Mouse (Mus musculus) kidney, postnatal 0 days (tissue): ENCODE measurements around the gene Cdc45. TPM values are rescaled to one million over a fixed set of nuclear protein-coding genes. Genes with fewer than 3 reads are reported as not detected.

ENCODE experiments used
- ATAC-seq: fragments of 200-750 bp; cut with Nextera tagmentation; replicated peaks from 2 replicates; pipeline ENCODE4 v1.8.0; 2017; ENCODE audit warnings: low read depth, moderate number of reproducible peaks, moderate TSS enrichment, moderate library complexity; ENCODE audit not compliant: low FRiP score
- DNase-seq: peaks from one replicate; pipeline ENCODE4 v3.0.0-alpha.2; 2016; ENCODE audit warnings: low spot score
- H3K27ac ChIP-seq: fragments of 300-500 bp; sonication (generic); 2 replicates; pipeline ENCODE4 v1.5.1; 2014; ENCODE audit warnings: mild to moderate bottlenecking
- H3K27me3 ChIP-seq: fragments of 300-500 bp; sonication (generic); 2 replicates; pipeline ENCODE4 v1.6.1; 2014; ENCODE audit warnings: low read length, mixed read lengths; ENCODE audit not compliant: insufficient read depth
- H3K36me3 ChIP-seq: fragments of 300-500 bp; sonication (generic); 2 replicates; pipeline ENCODE4 v1.6.1; 2014; ENCODE audit warnings: low read length, mixed read lengths; ENCODE audit not compliant: insufficient read depth
- H3K4me1 ChIP-seq: fragments of 300-500 bp; sonication (generic); replicated peaks from 2 replicates; pipeline ENCODE4 v1.6.1; 2014; ENCODE audit warnings: antibody characterized with exemption, low read length, mixed read lengths; ENCODE audit not compliant: insufficient read depth
- H3K4me2 ChIP-seq: fragments of 300-500 bp; sonication (generic); 2 replicates; pipeline ENCODE4 v1.6.1; 2014; ENCODE audit warnings: mild to moderate bottlenecking, low read length, moderate library complexity, mixed read lengths
- H3K4me3 ChIP-seq: fragments of 300-500 bp; sonication (generic); replicated peaks from 2 replicates; pipeline ENCODE4 v1.5.1; 2014; ENCODE audit warnings: low read depth, low read length
- H3K9ac ChIP-seq: fragments of 300-500 bp; sonication (generic); 2 replicates; pipeline ENCODE4 v1.6.1; 2014; ENCODE audit warnings: low read depth, low read length
- H3K9me3 ChIP-seq: fragments of 300-500 bp; sonication (generic); replicated peaks from 2 replicates; pipeline ENCODE4 v1.6.1; 2016; ENCODE audit warnings: low read length, inconsistent platforms, mixed read lengths
- CTCF ChIP-seq: IDR thresholded peaks from 2 replicates; pipeline ENCODE4 v1.5.1; 2016; ENCODE audit warnings: antibody characterized with exemption, low read depth, mild to moderate bottlenecking, moderate library complexity
- WGBS: fragments of 180-500 bp; shearing (Covaris S2); extraction: QIAGEN DNeasy Blood & Tissue Kit; methylation state at CpG from one replicate; pipeline ENCODE4 v1.1.7; 2014; 5-methylcytosine and 5-hydroxymethylcytosine counted together
- polyA plus RNA-seq: library from polyadenylated mRNA; unstranded; fragments of >200 nt; fragmentation: Nextera tagmentation; extraction: Ambion mirVana; gene quantifications from 2 replicates; pipeline ENCODE4 v1.2.1, GENCODE M21; 2015

Cdc45 gene
- polyA plus RNA-seq, 1 experiment from 2014 or later: 20.1 TPM

- H3K36me3 ChIP-seq: no peaks in the 10 kb centered on the region
- H3K4me2 ChIP-seq: no peak overlapping the region
- H3K9me3 ChIP-seq: no peaks in the 10 kb centered on the region
- H3K27ac ChIP-seq: no peak overlapping the region
- no peak for TF ChIP-seq CTCF
- WGBS: 63% methylated on average over 20 of the region's 20 CpGs
- ATAC-seq (no peak), DNase-seq (no peak)
- H3K4me1 ChIP-seq: no peaks in the 10 kb centered on the region
- H3K4me3 ChIP-seq: no peak overlapping the region
- H3K9ac ChIP-seq: no peak overlapping the region
- no peaks in the 10 kb centered on the region for H3K27me3 ChIP-seq
These were observed 65.3 kb downstream of the Cdc45 start for GRCm38 (mm10) chr16:18746268-18747122.

DNA sequence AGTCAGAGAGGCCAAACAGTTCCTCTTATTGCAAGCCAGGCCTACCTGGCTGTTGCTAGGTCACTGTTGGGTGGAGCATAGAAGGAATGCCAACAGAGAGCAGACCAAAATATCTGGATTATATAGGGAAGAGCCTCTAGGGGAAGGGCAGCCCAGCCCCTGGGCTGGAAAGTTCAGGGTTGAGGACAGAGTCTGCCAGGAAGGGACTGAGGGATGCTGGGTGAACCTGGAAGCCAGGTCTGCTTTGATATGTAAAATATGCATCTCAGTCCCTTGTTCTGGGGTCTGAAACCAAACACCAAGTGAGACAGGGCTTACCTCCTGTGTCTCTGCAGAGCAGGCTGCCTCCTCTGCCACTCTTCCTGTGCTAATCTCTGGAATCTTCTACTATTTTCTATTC is 73.5 kb downstream of the Cdc45 start:
- DNase-seq (no peak), ATAC-seq (no peak)
- Histone ChIP-seq H3K9ac (no peak overlapping the region), H3K4me1 (no peaks in the 10 kb centered on the region), H3K4me2 (no peak overlapping the region), H3K27ac (no peak overlapping the region), H3K27me3 (no peaks in the 10 kb centered on the region), H3K9me3 (no peaks in the 10 kb centered on the region), H3K4me3 (no peak overlapping the region), H3K36me3 (no peaks in the 10 kb centered on the region)
- TF ChIP-seq CTCF: no peak

- Histone ChIP-seq H3K27me3 (no peaks in the 10 kb centered on the region), H3K4me2 (peak overlapping the region; percentile 45), H3K9me3 (no peaks in the 10 kb centered on the region), H3K9ac (no peak overlapping the region), H3K4me1 (0 out of 2 replicates have a peak, but pooled peaks cover 2% of the 10 kb centered on the region), H3K27ac (no peak overlapping the region), H3K36me3 (no peaks in the 10 kb centered on the region), H3K4me3 (no peak overlapping the region)
- peak; percentile 70 for DNase-seq
- WGBS: 34% methylated on average over 20 of the region's 20 CpGs
- no peak for TF ChIP-seq CTCF
- no peak; the same call in 1 of the 2 replicates for ATAC-seq
These were observed 78.5 kb downstream of the Cdc45 start for GRCm38 (mm10) chr16:18733100-18733956.

- no peak for ATAC-seq
- H3K4me2 ChIP-seq: no peak overlapping the region
- 61% methylated on average over 3 of the region's 3 CpGs for WGBS
These were observed 81.1 kb downstream of the Cdc45 start for GRCm38 (mm10) chr16:18730640-18731039.

More at GRCm38 (mm10) chr16:18730640-18731039, 81.1 kb downstream of the Cdc45 start:
- H3K27ac ChIP-seq: no peak overlapping the region
- H3K4me1 ChIP-seq: 0 out of 2 replicates have a peak, but pooled peaks cover 2% of the 10 kb centered on the region
- H3K27me3 ChIP-seq: no peaks in the 10 kb centered on the region
- no peak for DNase-seq
- no peak overlapping the region for H3K4me3 ChIP-seq
- no peak overlapping the region for H3K9ac ChIP-seq
- H3K36me3 ChIP-seq: no peaks in the 10 kb centered on the region
- H3K9me3 ChIP-seq: no peaks in the 10 kb centered on the region
- TF ChIP-seq CTCF: no peak

Other genes starting within 250 kb of the Cdc45 start
- 0.23 and 0.32 TPM in 2 replicates for gene Tbx1, start 221.3 kb downstream of the Cdc45 start, polyA plus RNA-seq
- gene Gp1bb, start 189.6 kb downstream of the Cdc45 start, polyA plus RNA-seq: 0.57 and 0.92 TPM in 2 replicates
- 1.3 and 2.0 TPM in 2 replicates for gene Gm49601, start 185.6 kb downstream of the Cdc45 start, polyA plus RNA-seq
- 10.4 and 12.0 TPM in 2 replicates for gene Sept5, start 182.0 kb downstream of the Cdc45 start, polyA plus RNA-seq
- 107 and 113 TPM in 2 replicates for gene Cldn5, start 35.1 kb downstream of the Cdc45 start, polyA plus RNA-seq
- gene Ufd1, start 208 bp downstream of the Cdc45 start, polyA plus RNA-seq: 82.3 and 86.1 TPM in 2 replicates
- gene 2510002D24Rik, start 24.6 kb upstream of the Cdc45 start, polyA plus RNA-seq: 27.5 and 30.5 TPM in 2 replicates
- not detected in 2 replicates for gene Gm28539, start 24.6 kb upstream of the Cdc45 start, polyA plus RNA-seq
- 89.9 and 96.5 TPM in 2 replicates for gene Mrpl40, start 64.9 kb upstream of the Cdc45 start, polyA plus RNA-seq
- 11.1 and 11.2 TPM in 2 replicates for gene Hira, start 65.0 kb upstream of the Cdc45 start, polyA plus RNA-seq